Mouse (Mus musculus) left cerebral cortex, adult 18-20 months (tissue): ENCODE results near the gene Sbf2. TPM values are rescaled to one million over a fixed set of nuclear protein-coding genes. Genes with fewer than 3 reads are reported as not detected.

Experiments used
- DNase-seq, 2 experiments: peaks; one replicate each; pipeline ENCODE4 v3.0.0; 2021 to 2022; ENCODE audit warnings: low spot score in 2 of 2, mixed read lengths in 1 of 2
- total RNA-seq, 2 experiments: library from RNA; stranded (reverse); gene quantifications; 2 replicates each; pipeline ENCODE4 v1.2.3; 2021

The Sbf2 gene
- total RNA-seq, 2 experiments from 2014 or later, result 52.6 to 55.5 TPM

GRCm38 (mm10) chr7:110314401-110314890 is 300.3 kb downstream of the Sbf2 start:
- DNase-seq, result no peak

- DNase-seq, result no peak
Observed at GRCm38 (mm10) chr7:110313392-110314055, 301.2 kb downstream of the Sbf2 start.

- no peak for DNase-seq
Observed at GRCm38 (mm10) chr7:110309246-110309645, 305.5 kb downstream of the Sbf2 start.

- no peak for DNase-seq
Observed at GRCm38 (mm10) chr7:110307741-110308140, 307.0 kb downstream of the Sbf2 start.

- no peak for DNase-seq
Observed at GRCm38 (mm10) chr7:110306281-110306680, 308.4 kb downstream of the Sbf2 start.

- no peak for DNase-seq
Observed at GRCm38 (mm10) chr7:110305486-110305885, 309.2 kb downstream of the Sbf2 start.

GRCm38 (mm10) chr7:110302886-110303285 is 311.8 kb downstream of the Sbf2 start:
- no peak for DNase-seq

GRCm38 (mm10) chr7:110298739-110299410 is 315.8 kb downstream of the Sbf2 start:
- DNase-seq, result no peak

GRCm38 (mm10) chr7:110298090-110298489 is 316.6 kb downstream of the Sbf2 start:
- no peak for DNase-seq

- no peak for DNase-seq
Observed at GRCm38 (mm10) chr7:110297611-110298010, 317.1 kb downstream of the Sbf2 start.

- DNase-seq, result no peak
Observed at GRCm38 (mm10) chr7:110296889-110297603, 317.7 kb downstream of the Sbf2 start.

- DNase-seq, result no peak
Observed at GRCm38 (mm10) chr7:110289647-110290046, 325.1 kb downstream of the Sbf2 start.

- peak in 1 of 2 experiments; percentile 29 for DNase-seq
Observed at GRCm38 (mm10) chr7:110288731-110289191, 326.0 kb downstream of the Sbf2 start.

GRCm38 (mm10) chr7:110288191-110288604 is 326.5 kb downstream of the Sbf2 start:
- DNase-seq, result no peak

- no peak for DNase-seq
Observed at GRCm38 (mm10) chr7:110287476-110288071, 327.1 kb downstream of the Sbf2 start.

- peak; percentile 84 to 86 for DNase-seq
Observed at GRCm38 (mm10) chr7:110286838-110287475, 327.8 kb downstream of the Sbf2 start.

GRCm38 (mm10) chr7:110286198-110286732 is 328.5 kb downstream of the Sbf2 start:
- DNase-seq, result no peak

- no peak for DNase-seq
Observed at GRCm38 (mm10) chr7:110285849-110286151, 328.9 kb downstream of the Sbf2 start.

- no peak for DNase-seq
Observed at GRCm38 (mm10) chr7:110285076-110285848, 329.5 kb downstream of the Sbf2 start.
